ENCODE assay signal across 8 mouse cellular contexts in genomic region chr5:74171768-74172167, GRCm38 (mm10). TPM values are rescaled to one million over a fixed set of nuclear protein-coding genes. Genes with fewer than 3 reads are reported as not detected.
DNase-seq lines count a peak whose midpoint lies in the region; ATAC-seq lines count a peak whose summit lies in the region.
"Had no signal": no experiment of that assay in that cellular context is flagged by ENCODE, and none has a peak within 500 bp of the region (broad histone marks: within the 10 kb centered on the region; RNA-seq: fewer than 3 reads in every experiment).

No protein-coding gene starts in this region.

- intact Hi-C loops in left cerebral cortex, postnatal 36 days (cut with DNase I), result no loop called here

- H3K9me3 ChIP-seq in hindbrain, embryonic 10.5 days, result no peaks in the 10 kb centered on the region
- H3K9me3 ChIP-seq in hindbrain, embryonic 14.5 days (ENCODE audit: control insufficient read depth, low read length), result no peaks in the 10 kb centered on the region
- H3K9me3 ChIP-seq in embryonic facial prominence, embryonic 12.5 days, result no peaks in the 10 kb centered on the region
- no peaks in the 10 kb centered on the region for H3K9me3 ChIP-seq in limb, embryonic 15.5 days
- no peaks in the 10 kb centered on the region for H3K9me3 ChIP-seq in hindbrain, embryonic 13.5 days

- no peak for DNase-seq in hindbrain, embryonic 10.5 days (ENCODE audit: low spot score)
- no peak for DNase-seq in hindbrain, embryonic 14.5 days (ENCODE audit: low spot score)
- DNase-seq in 3T3-L1 (ENCODE audit: low read depth, low spot score), result peak; percentile 44
- no peak for DNase-seq in left cerebral cortex, postnatal 36 days (ENCODE audit: low spot score in 2 of 2)
- DNase-seq: cerebellum, postnatal 10 days had no signal

- H3K4me1 ChIP-seq in hindbrain, embryonic 10.5 days (replicated peaks), result peaks cover 38% of the 10 kb centered on the region
- 0 out of 2 replicates have a peak, but pooled peaks cover 13% of the 10 kb centered on the region for H3K4me1 ChIP-seq in hindbrain, embryonic 14.5 days (replicated peaks; ENCODE audit: control insufficient read depth, insufficient read depth, low read length)
- peaks cover 70% of the 10 kb centered on the region for H3K4me1 ChIP-seq in embryonic facial prominence, embryonic 12.5 days
- peaks cover 51% of the 10 kb centered on the region for H3K4me1 ChIP-seq in limb, embryonic 15.5 days
- peaks cover 13% of the 10 kb centered on the region for H3K4me1 ChIP-seq in hindbrain, embryonic 13.5 days (replicated peaks)

- H3K4me2 ChIP-seq in hindbrain, embryonic 14.5 days (replicated peaks), result no peak overlapping the region
- H3K4me2 ChIP-seq in embryonic facial prominence, embryonic 12.5 days (replicated peaks), result no peak overlapping the region
- H3K4me2 ChIP-seq in limb, embryonic 15.5 days, result no peak overlapping the region
- no peak overlapping the region for H3K4me2 ChIP-seq in hindbrain, embryonic 13.5 days

- H3K27me3 ChIP-seq in hindbrain, embryonic 10.5 days (ENCODE audit: insufficient read depth, poor library complexity, severe bottlenecking), result no peaks in the 10 kb centered on the region
- no peaks in the 10 kb centered on the region for H3K27me3 ChIP-seq in hindbrain, embryonic 14.5 days (ENCODE audit: control insufficient read depth, insufficient read depth, low read length)
- no peaks in the 10 kb centered on the region for H3K27me3 ChIP-seq in embryonic facial prominence, embryonic 12.5 days
- H3K27me3 ChIP-seq in limb, embryonic 15.5 days, result no peaks in the 10 kb centered on the region
- H3K27me3 ChIP-seq in hindbrain, embryonic 13.5 days, result no peaks in the 10 kb centered on the region

- WGBS in hindbrain, embryonic 10.5 days, result 74% methylated on average over 9 of the region's 9 CpGs
- WGBS in hindbrain, embryonic 14.5 days, result 73% methylated on average over 9 of the region's 9 CpGs
- WGBS in embryonic facial prominence, embryonic 12.5 days, result 52% methylated on average over 9 of the region's 9 CpGs
- WGBS in limb, embryonic 15.5 days, result 56% methylated on average over 9 of the region's 9 CpGs
- 78% methylated on average over 9 of the region's 9 CpGs for WGBS in hindbrain, embryonic 13.5 days

- H3K36me3 ChIP-seq in hindbrain, embryonic 10.5 days, result no peaks in the 10 kb centered on the region
- H3K36me3 ChIP-seq in hindbrain, embryonic 14.5 days (replicated peaks; ENCODE audit: control insufficient read depth, insufficient read depth), result no peaks in the 10 kb centered on the region
- no peaks in the 10 kb centered on the region for H3K36me3 ChIP-seq in embryonic facial prominence, embryonic 12.5 days
- no peaks in the 10 kb centered on the region for H3K36me3 ChIP-seq in limb, embryonic 15.5 days
- H3K36me3 ChIP-seq in hindbrain, embryonic 13.5 days, result no peaks in the 10 kb centered on the region

- ATAC-seq in hindbrain, embryonic 14.5 days (ENCODE audit: low FRiP score), result no peak
- no peak for ATAC-seq in embryonic facial prominence, embryonic 12.5 days (ENCODE audit: insufficient number of reproducible peaks, insufficient read depth, low FRiP score, low TSS enrichment)
- no peak for ATAC-seq in limb, embryonic 15.5 days (ENCODE audit: insufficient number of reproducible peaks, low FRiP score, low TSS enrichment, low read depth)
- no peak for ATAC-seq in hindbrain, embryonic 13.5 days (ENCODE audit: low FRiP score)

- no peak overlapping the region for H3K9ac ChIP-seq in hindbrain, embryonic 14.5 days
- no peak overlapping the region for H3K9ac ChIP-seq in embryonic facial prominence, embryonic 12.5 days
- no peak overlapping the region for H3K9ac ChIP-seq in limb, embryonic 15.5 days
- no peak overlapping the region for H3K9ac ChIP-seq in hindbrain, embryonic 13.5 days

- H3K27ac ChIP-seq in hindbrain, embryonic 10.5 days, result 0 out of 2 replicates have a peak overlapping the region, but pooled peaks have one; percentile 53
- H3K27ac ChIP-seq in hindbrain, embryonic 14.5 days, result no peak overlapping the region
- H3K27ac ChIP-seq in embryonic facial prominence, embryonic 12.5 days, result peak overlapping the region; percentile 91
- peak overlapping the region; percentile 86 for H3K27ac ChIP-seq in limb, embryonic 15.5 days
- no peak overlapping the region for H3K27ac ChIP-seq in hindbrain, embryonic 13.5 days

- H3K4me3 ChIP-seq in hindbrain, embryonic 10.5 days, result no peak overlapping the region
- no peak overlapping the region for H3K4me3 ChIP-seq in hindbrain, embryonic 14.5 days (replicated peaks; ENCODE audit: low read length)
- no peak overlapping the region for H3K4me3 ChIP-seq in embryonic facial prominence, embryonic 12.5 days
- no peak overlapping the region for H3K4me3 ChIP-seq in limb, embryonic 15.5 days
- H3K4me3 ChIP-seq in hindbrain, embryonic 13.5 days, result no peak overlapping the region

RNA-seq across cellular contexts. Expression of gene Rasl11b, which starts 23.3 kb away (rescaled TPM):
- 30.5 and 32.7 TPM in 2 replicates for polyA plus RNA-seq in hindbrain, embryonic 10.5 days (2016; fragmentation: Nextera tagmentation; extraction: Ambion mirVana)
- 15.4 and 16.5 TPM in 2 replicates for polyA plus RNA-seq in hindbrain, embryonic 14.5 days (2014; fragmentation: Nextera tagmentation; extraction: Ambion mirVana)
- 134 and 140 TPM in 2 replicates for polyA plus RNA-seq in embryonic facial prominence, embryonic 12.5 days (2016; fragmentation: Nextera tagmentation; extraction: Ambion mirVana)
- 126 and 133 TPM in 2 replicates for polyA plus RNA-seq in limb, embryonic 15.5 days (2015; fragmentation: Nextera tagmentation; extraction: Ambion mirVana)
- total RNA-seq in left cerebral cortex, postnatal 36 days (2021), result 100 to 1,000 TPM in 1 of 2 experiments, 10 to 100 TPM in 1; 80.7 to 123 TPM
- polyA plus RNA-seq in hindbrain, embryonic 13.5 days (2015; fragmentation: Nextera tagmentation; extraction: Ambion mirVana), result 20.3 and 23.3 TPM in 2 replicates

Comparison
In these comparisons a context has a peak if more than half of its experiments do, and no peak if none do; other contexts are left out.
1. H3K27ac ChIP-seq: peak in hindbrain, embryonic 10.5 days (single experiment), embryonic facial prominence, embryonic 12.5 days (single experiment) and limb, embryonic 15.5 days (single experiment); none in hindbrain, embryonic 14.5 days (single experiment) and hindbrain, embryonic 13.5 days (single experiment).